ENCODE assay signal across 26 mouse cellular contexts in the genomic region with DNA sequence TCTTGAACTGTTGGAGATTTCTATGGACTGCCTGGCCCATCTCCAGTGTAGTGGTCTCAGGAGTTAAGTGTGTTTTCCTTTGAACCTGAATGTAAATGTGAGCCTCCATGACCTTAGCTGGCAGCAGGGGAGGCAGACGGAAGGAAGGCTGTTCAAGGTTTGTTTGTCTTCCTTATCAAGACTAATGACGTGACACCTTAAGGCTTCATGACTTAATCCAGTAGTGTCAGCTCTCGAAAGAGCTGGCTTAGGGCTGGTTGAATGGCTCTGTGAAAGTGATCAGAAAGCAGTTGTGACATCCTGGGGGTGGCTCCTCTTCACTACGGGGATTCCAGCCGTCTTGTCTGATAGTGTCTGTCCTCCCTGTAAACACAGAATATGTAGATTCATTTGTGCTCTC.
"Had no signal": no experiment of that assay in that cellular context is flagged by ENCODE, and none has a peak within 500 bp of the region (broad histone marks: within the 10 kb centered on the region; RNA-seq: fewer than 3 reads in every experiment).

No protein-coding gene starts in this region.

- H3K4me2 ChIP-seq: heart, embryonic 11.5 days; heart, embryonic 13.5 days; heart, embryonic 15.5 days; hindbrain, embryonic 15.5 days; intestine, embryonic 15.5 days; kidney, embryonic 15.5 days; limb, embryonic 13.5 days; limb, embryonic 15.5 days had no signal

- H3K36me3 ChIP-seq: heart, embryonic 15.5 days; hindbrain, embryonic 15.5 days; intestine, embryonic 15.5 days; kidney, embryonic 15.5 days had no signal

- H3K27ac ChIP-seq: heart, adult 2 months; heart, embryonic 13.5 days; heart, embryonic 15.5 days; hindbrain, embryonic 15.5 days; hindbrain, postnatal 0 days; intestine, embryonic 15.5 days; kidney, postnatal 0 days; limb, embryonic 13.5 days; limb, embryonic 15.5 days had no signal

- H3K9ac ChIP-seq: forebrain, postnatal 0 days; heart, embryonic 13.5 days; heart, embryonic 15.5 days; hindbrain, embryonic 15.5 days; intestine, embryonic 15.5 days; kidney, embryonic 15.5 days; limb, embryonic 13.5 days; limb, embryonic 15.5 days had no signal

- ATAC-seq: forebrain, postnatal 0 days; hindbrain, postnatal 0 days; inflammation-experienced regulatory T-cells, adult 6 months; intestine, embryonic 15.5 days had no signal

- H3K27me3 ChIP-seq: heart, embryonic 13.5 days; heart, embryonic 15.5 days; hindbrain, embryonic 15.5 days; intestine, embryonic 15.5 days; kidney, embryonic 15.5 days; limb, embryonic 13.5 days; limb, embryonic 15.5 days had no signal

- H3K4me3 ChIP-seq: heart, adult 2 months; heart, embryonic 13.5 days; heart, embryonic 15.5 days; hindbrain, embryonic 15.5 days; intestine, embryonic 15.5 days; kidney, embryonic 15.5 days; limb, embryonic 13.5 days; limb, embryonic 15.5 days had no signal

- H3K9me3 ChIP-seq: heart, embryonic 13.5 days; heart, embryonic 15.5 days; hindbrain, embryonic 15.5 days; intestine, embryonic 15.5 days; kidney, embryonic 15.5 days; limb, embryonic 13.5 days; limb, embryonic 15.5 days had no signal

- DNase-seq: forebrain, postnatal 0 days; gastrocnemius, postnatal 14 days; gastrocnemius, postnatal 36 days; heart, adult 11 months; heart, adult 2 months; heart, postnatal 14 days; heart, postnatal 36 days; kidney, adult 11 months; kidney, adult 2 months; kidney, adult 9 months; kidney, postnatal 14 days; kidney, postnatal 36 days; layer of hippocampus, adult 9-11 months; layer of hippocampus, postnatal 36 days; left cerebral cortex, postnatal 4 days had no signal
